Mouse (Mus musculus) embryonic fibroblast, embryonic 13.5 days (primary cell): ENCODE data around the gene Dicer1.

ENCODE experiments used
- CTCF ChIP-seq: IDR thresholded peaks from 2 replicates; pipeline ENCODE4 v1.5.1; 2011; ENCODE audit warnings: mild to moderate bottlenecking, control low read depth, low read length, moderate library complexity, borderline replicate concordance; ENCODE audit not compliant: insufficient read depth
- POLR2A ChIP-seq: IDR thresholded peaks from 2 replicates; pipeline ENCODE4 v1.6.1; 2011; ENCODE audit warnings: low read depth, mild to moderate bottlenecking, control low read depth, low read length, moderate library complexity

- TF ChIP-seq CTCF (no peak), POLR2A (no peak)
Measured at GRCm38 (mm10) chr12:104769201-104769785, 17.5 kb upstream of the Dicer1 start.
